In the genomic region with DNA sequence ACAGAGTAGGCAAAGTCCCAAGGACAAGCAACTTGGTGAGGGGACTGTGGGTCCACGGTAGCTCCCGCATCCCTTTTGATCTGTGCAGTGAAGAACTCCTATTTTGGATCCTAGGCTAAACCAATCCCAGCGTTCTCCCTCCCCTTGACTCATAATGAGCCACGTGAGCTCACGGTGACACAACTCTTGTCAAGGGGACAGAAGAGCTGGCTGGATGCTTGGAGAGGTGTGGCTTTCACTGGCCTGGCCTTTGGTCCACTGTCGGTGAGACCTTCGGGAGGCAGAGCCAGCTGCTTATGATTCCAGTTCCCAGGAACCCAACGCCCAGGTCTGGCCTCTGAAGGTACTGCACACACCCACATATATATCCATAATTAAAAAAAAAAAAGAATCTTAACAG, we compare ENCODE assay signal across 22 mouse cellular contexts. TPM values are rescaled to one million over a fixed set of nuclear protein-coding genes. Genes with fewer than 3 reads are reported as not detected.
DNase-seq lines count a peak whose midpoint lies in the region; ATAC-seq and TF ChIP-seq lines count a peak whose summit lies in the region.
"Had no signal": no experiment of that assay in that cellular context is flagged by ENCODE, and none has a peak within 500 bp of the region (broad histone marks: within the 10 kb centered on the region; RNA-seq: fewer than 3 reads in every experiment).

No protein-coding gene starts in this region.

- H3K4me2 ChIP-seq in heart, postnatal 0 days (ENCODE audit: low read depth, low read length): 0 out of 2 replicates have a peak overlapping the region, but pooled peaks have one; percentile 8
- H3K4me2 ChIP-seq: forebrain, embryonic 12.5 days had no signal

- ATAC-seq in heart, postnatal 0 days (ENCODE audit: insufficient read depth, low read depth): peak; percentile 91
- ATAC-seq in erythroblast, adult 5-6 weeks (replicated peaks; ENCODE audit: low FRiP score, poor library complexity, severe bottlenecking): no peak
- ATAC-seq: hindbrain, postnatal 0 days; liver, postnatal 0 days had no signal

- 38% methylated on average over 8 of the region's 8 CpGs for WGBS in heart, postnatal 0 days

- peak overlapping the region; percentile 96 for H3K27ac ChIP-seq in heart, postnatal 0 days (ENCODE audit: low read depth)
- H3K27ac ChIP-seq: forebrain, embryonic 12.5 days; hindbrain, postnatal 0 days had no signal

- TF ChIP-seq CTCF in heart, postnatal 0 days (IDR thresholded peaks at IDR 0.05; ENCODE audit: low read depth): no peak

- TF ChIP-seq EP300 in heart, postnatal 0 days (IDR thresholded peaks at IDR 0.05; ENCODE audit: low read depth): no peak

- peak; percentile 48 for DNase-seq in adipocyte (ENCODE audit: low spot score)
- peak; percentile 51 for DNase-seq in adrenal gland, postnatal 25 days
- DNase-seq in heart, adult 9 months (ENCODE audit: low spot score in 2 of 2): peak; percentile 53 to 64
- peak; percentile 93 for DNase-seq in heart, postnatal 0 days (ENCODE audit: low spot score)
- DNase-seq in right cerebral cortex, adult 2 months (ENCODE audit: low spot score in 2 of 2): no peak
- DNase-seq in left cerebral cortex, adult 9 months (ENCODE audit: low spot score in 2 of 2): no peak
- DNase-seq: cerebellum, adult 9-11 months; embryo, embryonic 11 days; kidney, adult 8-10 months; kidney, postnatal 25 days; liver; liver, postnatal 0 days; thymus, postnatal 25 days had no signal

- no peak overlapping the region for H3K9ac ChIP-seq in heart, postnatal 0 days (replicated peaks; ENCODE audit: low read depth, low read length)
- H3K9ac ChIP-seq: forebrain, embryonic 12.5 days; liver, postnatal 0 days had no signal

- no peaks in the 10 kb centered on the region for H3K9me3 ChIP-seq in heart, postnatal 0 days (replicated peaks; ENCODE audit: control insufficient read depth, low read length)
- H3K9me3 ChIP-seq: forebrain, embryonic 12.5 days had no signal

- no peak overlapping the region for H3K4me3 ChIP-seq in heart, postnatal 0 days (ENCODE audit: low read depth, low read length)
- H3K4me3 ChIP-seq: forebrain, embryonic 12.5 days had no signal

- 0 out of 2 replicates have a peak, but pooled peaks cover 6% of the 10 kb centered on the region for H3K36me3 ChIP-seq in heart, postnatal 0 days (replicated peaks; ENCODE audit: control insufficient read depth, insufficient read depth, low read length)
- H3K36me3 ChIP-seq: forebrain, embryonic 12.5 days had no signal

- H3K4me1 ChIP-seq in heart, postnatal 0 days (ENCODE audit: control insufficient read depth, insufficient read depth): peaks cover 6% of the 10 kb centered on the region; the same call in 1 of the 2 replicates

- H3K27me3 ChIP-seq in heart, postnatal 0 days (ENCODE audit: control insufficient read depth, insufficient read depth, low read length): no peaks in the 10 kb centered on the region

RNA-seq across cellular contexts. Expression of gene Mamstr, which starts 9.6 kb away (rescaled TPM):
- 3.5 and 4.3 TPM in 2 replicates for total RNA-seq in adrenal gland, postnatal 25 days (2021)
- 5.6 and 6.5 TPM in 2 replicates for total RNA-seq in heart, postnatal 0 days (2014; rRNA removed; ENCODE audit: low replicate concordance)
- polyA plus RNA-seq in heart, postnatal 0 days (2015; fragmentation: Nextera tagmentation; extraction: Ambion mirVana): 7.2 and 7.7 TPM in 2 replicates
- not detected in 2 replicates for total RNA-seq in erythroblast, adult 5-6 weeks (2015; ENCODE audit: low replicate concordance)
- total RNA-seq in erythroblast, adult 5-6 weeks (2017; ENCODE audit: low replicate concordance): not detected in 2 replicates
- total RNA-seq: hematopoietic stem cell, adult 5-6 weeks; megakaryocyte-erythroid progenitor cell, adult 5-6 weeks had no signal

RNA-seq across cellular contexts. Expression of gene Fut2, which starts 16.8 kb away (rescaled TPM):
- not detected in 2 replicates for total RNA-seq in adrenal gland, postnatal 25 days (2021)
- total RNA-seq in heart, postnatal 0 days (2014; rRNA removed; ENCODE audit: low replicate concordance): not detected in 2 replicates
- polyA plus RNA-seq in heart, postnatal 0 days (2015; fragmentation: Nextera tagmentation; extraction: Ambion mirVana): 1.5 and 1.7 TPM in 2 replicates
- total RNA-seq in erythroblast, adult 5-6 weeks (2015; ENCODE audit: low replicate concordance): not detected in 2 replicates
- total RNA-seq in erythroblast, adult 5-6 weeks (2017; ENCODE audit: low replicate concordance): not detected in 2 replicates
- total RNA-seq: hematopoietic stem cell, adult 5-6 weeks; hindbrain, postnatal 0 days; megakaryocyte-erythroid progenitor cell, adult 5-6 weeks; midbrain, postnatal 0 days had no signal
- polyA plus RNA-seq: liver, postnatal 0 days; spleen, adult 2 months had no signal

RNA-seq across cellular contexts. Expression of gene Rasip1, which starts 22.1 kb away (rescaled TPM):
- total RNA-seq in adrenal gland, postnatal 25 days (2021): 21.3 and 23.3 TPM in 2 replicates
- 68.8 and 77.6 TPM in 2 replicates for total RNA-seq in heart, postnatal 0 days (2014; rRNA removed; ENCODE audit: low replicate concordance)
- 13.7 and 14.3 TPM in 2 replicates for polyA plus RNA-seq in heart, postnatal 0 days (2015; fragmentation: Nextera tagmentation; extraction: Ambion mirVana)
- not detected in 2 replicates for total RNA-seq in erythroblast, adult 5-6 weeks (2015; ENCODE audit: low replicate concordance)
- not detected in 2 replicates for total RNA-seq in erythroblast, adult 5-6 weeks (2017; ENCODE audit: low replicate concordance)
- total RNA-seq: hematopoietic stem cell, adult 5-6 weeks; megakaryocyte-erythroid progenitor cell, adult 5-6 weeks had no signal

RNA-seq across cellular contexts. Expression of gene Izumo1, which starts 27.7 kb away (rescaled TPM):
- total RNA-seq in adrenal gland, postnatal 25 days (2021): 0.36 TPM in 1 of 2 replicates, not detected in the other
- total RNA-seq in heart, postnatal 0 days (2014; rRNA removed; ENCODE audit: low replicate concordance): 0.53 TPM in 1 of 2 replicates, not detected in the other
- 0.11 and 0.23 TPM in 2 replicates for polyA plus RNA-seq in heart, postnatal 0 days (2015; fragmentation: Nextera tagmentation; extraction: Ambion mirVana)
- total RNA-seq in erythroblast, adult 5-6 weeks (2015; ENCODE audit: low replicate concordance): not detected in 2 replicates
- not detected in 2 replicates for total RNA-seq in erythroblast, adult 5-6 weeks (2017; ENCODE audit: low replicate concordance)
- total RNA-seq: hematopoietic stem cell, adult 5-6 weeks; megakaryocyte-erythroid progenitor cell, adult 5-6 weeks had no signal
- polyA plus RNA-seq: midbrain, postnatal 0 days; neural tube, embryonic 11.5 days had no signal

RNA-seq across cellular contexts. Expression of gene Fut1, which starts 32.3 kb away (rescaled TPM):
- not detected in 2 replicates for total RNA-seq in adrenal gland, postnatal 25 days (2021)
- total RNA-seq in heart, postnatal 0 days (2014; rRNA removed; ENCODE audit: low replicate concordance): not detected in 2 replicates
- polyA plus RNA-seq in heart, postnatal 0 days (2015; fragmentation: Nextera tagmentation; extraction: Ambion mirVana): not detected in 2 replicates
- not detected in 2 replicates for total RNA-seq in erythroblast, adult 5-6 weeks (2015; ENCODE audit: low replicate concordance)
- not detected in 2 replicates for total RNA-seq in erythroblast, adult 5-6 weeks (2017; ENCODE audit: low replicate concordance)
- total RNA-seq: hindbrain, postnatal 0 days; left cerebral cortex, postnatal 14 days; megakaryocyte-erythroid progenitor cell, adult 5-6 weeks; midbrain, postnatal 0 days had no signal
- polyA plus RNA-seq: hindbrain, postnatal 0 days; midbrain, postnatal 0 days; neural tube, embryonic 11.5 days had no signal

Comparison
In these comparisons a context has a peak if more than half of its experiments do, and no peak if none do; other contexts are left out.
1. DNase-seq: peak in adipocyte (single experiment), adrenal gland, postnatal 25 days (single experiment), heart, adult 9 months (2 of 2) and heart, postnatal 0 days (single experiment); none in right cerebral cortex, adult 2 months (0 of 2) and left cerebral cortex, adult 9 months (0 of 2).
2. RNA of gene Rasip1, which starts 22.1 kb away (total RNA-seq): 68.8 to 77.6 TPM in heart, postnatal 0 days and 21.3 to 23.3 TPM in adrenal gland, postnatal 25 days; not detected in erythroblast, adult 5-6 weeks; every median in the first group is over 10 times any median in the second.